Mouse (Mus musculus): ENCODE results near the gene Mast4.
"Not testable (repeated sequence)": the region's sequence is repeated elsewhere in the genome, so short reads cannot be mapped to it uniquely, and the experiment has no call there.

DNA sequence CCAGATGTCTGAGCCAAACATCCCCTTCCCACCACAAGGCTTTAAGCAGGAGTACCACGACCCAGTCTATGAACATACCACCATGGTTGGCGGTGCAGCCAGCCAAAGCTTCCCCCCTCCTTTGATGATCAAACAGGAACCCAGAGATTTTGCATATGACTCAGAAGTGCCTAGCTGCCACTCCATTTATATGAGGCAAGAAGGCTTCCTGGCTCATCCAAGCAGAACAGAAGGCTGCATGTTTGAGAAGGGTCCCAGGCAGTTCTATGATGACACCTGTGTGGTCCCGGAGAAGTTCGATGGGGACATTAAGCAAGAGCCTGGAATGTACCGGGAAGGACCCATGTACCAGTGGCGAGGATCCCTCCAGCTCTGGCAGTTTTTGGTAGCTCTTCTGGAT, 22.6 kb upstream of the Mast4 start:
- not testable (repeated sequence) for TF ChIP-seq MAX (IDR thresholded peaks at IDR 0.05; ENCODE audit: low read length); CHD1 (IDR thresholded peaks at IDR 0.05; ENCODE audit: low read depth, low read length); NRF1 (IDR thresholded peaks at IDR 0.05; ENCODE audit: low read depth, low read length); SMC3 (IDR thresholded peaks at IDR 0.05; ENCODE audit: low read depth, low read length); GABPA (IDR thresholded peaks at IDR 0.05; ENCODE audit: insufficient replicate concordance, low read depth, low read length); ZC3H11A (IDR thresholded peaks at IDR 0.05; ENCODE audit: low read depth, low read length)
- TF ChIP-seq MAFK (IDR thresholded peaks at IDR 0.05; ENCODE audit: insufficient replicate concordance, low read length), result peak; percentile 16; the same call in 1 of the 2 replicates

Data from CH12.LX (cell line).